Mouse (Mus musculus) neural tube, embryonic 12.5 days (tissue): ENCODE measurements around the gene Ltbp3. TPM values are rescaled to one million over a fixed set of nuclear protein-coding genes. Genes with fewer than 3 reads are reported as not detected.
A peak's percentile ranks its signal among the peaks of the same experiment; 100 is the strongest.
"Not testable (repeated sequence)": the region's sequence is repeated elsewhere in the genome, so short reads cannot be mapped to it uniquely, and the experiment has no call there.

Experiments used
- ATAC-seq: fragments of 200-750 bp; cut with Nextera tagmentation; 2 replicates; pipeline ENCODE4 v1.8.0; 2017; ENCODE audit warnings: low read depth, mild to moderate bottlenecking, moderate TSS enrichment, moderate library complexity; ENCODE audit not compliant: low FRiP score
- H3K27ac ChIP-seq: fragments of 300-500 bp; sonication (generic); 2 replicates; pipeline ENCODE4 v1.5.1; 2016
- H3K27me3 ChIP-seq: fragments of 300-500 bp; sonication (generic); replicated peaks from 2 replicates; pipeline ENCODE4 v1.6.1; 2016; ENCODE audit warnings: mild to moderate bottlenecking
- H3K36me3 ChIP-seq: fragments of 300-500 bp; sonication (generic); 2 replicates; pipeline ENCODE4 v1.6.1; 2016; ENCODE audit warnings: mild to moderate bottlenecking
- H3K4me1 ChIP-seq: fragments of 300-500 bp; sonication (generic); 2 replicates; pipeline ENCODE4 v1.6.1; 2016
- H3K4me2 ChIP-seq: fragments of 300-500 bp; sonication (generic); replicated peaks from 2 replicates; pipeline ENCODE4 v1.6.1; 2016; ENCODE audit warnings: mild to moderate bottlenecking
- H3K4me3 ChIP-seq: fragments of 300-500 bp; sonication (generic); 2 replicates; pipeline ENCODE4 v1.5.1; 2016
- H3K9ac ChIP-seq: fragments of 300-500 bp; sonication (generic); 2 replicates; pipeline ENCODE4 v1.6.1; 2016; ENCODE audit warnings: mild to moderate bottlenecking
- H3K9me3 ChIP-seq: fragments of 300-500 bp; sonication (generic); 2 replicates; pipeline ENCODE4 v1.6.1; 2016; ENCODE audit warnings: mild to moderate bottlenecking
- WGBS: fragments of 180-500 bp; shearing (Covaris S2); methylation state at CpG from one replicate; pipeline ENCODE4 v1.1.7; 2016; 5-methylcytosine and 5-hydroxymethylcytosine counted together
- polyA plus RNA-seq: library from polyadenylated mRNA; unstranded; fragments of >200 nt; fragmentation: Nextera tagmentation; extraction: Ambion mirVana; gene quantifications from 2 replicates; pipeline ENCODE4 v1.2.1, GENCODE M21; 2016

Ltbp3 gene
- polyA plus RNA-seq, 1 experiment from 2014 or later, result 10.6 TPM

DNA sequence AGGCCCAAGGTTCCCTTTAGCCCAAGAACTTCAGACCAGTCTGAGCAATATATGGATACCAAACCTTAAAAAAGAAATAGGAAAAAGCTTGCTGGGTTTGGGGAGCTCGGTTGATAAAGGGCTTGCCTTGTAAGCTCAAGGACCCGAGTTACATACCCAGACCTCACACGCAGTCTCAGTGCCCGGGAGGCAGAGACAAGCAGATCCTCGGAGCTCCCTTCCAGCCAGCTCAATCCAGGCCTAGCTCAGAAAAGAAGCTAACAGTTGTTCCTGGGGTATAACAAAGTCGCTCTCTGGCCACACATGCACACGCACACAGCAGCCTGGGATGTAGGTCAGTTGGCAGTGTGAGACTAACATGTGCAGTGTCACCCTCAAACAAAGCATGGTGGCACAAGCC is 47.2 kb downstream of the Ltbp3 start:
- H3K27ac ChIP-seq, result no peak overlapping the region
- no peaks in the 10 kb centered on the region for H3K36me3 ChIP-seq
- ATAC-seq, result no peak
- H3K4me3 ChIP-seq, result no peak overlapping the region
- no peak overlapping the region for H3K4me2 ChIP-seq
- H3K9ac ChIP-seq, result no peak overlapping the region
- whole genome bisulfite sequencing, result 88% methylated on average over 7 of the region's 7 CpGs
- no peaks in the 10 kb centered on the region for H3K4me1 ChIP-seq
- H3K27me3 ChIP-seq, result no peaks in the 10 kb centered on the region
- no peaks in the 10 kb centered on the region for H3K9me3 ChIP-seq

DNA sequence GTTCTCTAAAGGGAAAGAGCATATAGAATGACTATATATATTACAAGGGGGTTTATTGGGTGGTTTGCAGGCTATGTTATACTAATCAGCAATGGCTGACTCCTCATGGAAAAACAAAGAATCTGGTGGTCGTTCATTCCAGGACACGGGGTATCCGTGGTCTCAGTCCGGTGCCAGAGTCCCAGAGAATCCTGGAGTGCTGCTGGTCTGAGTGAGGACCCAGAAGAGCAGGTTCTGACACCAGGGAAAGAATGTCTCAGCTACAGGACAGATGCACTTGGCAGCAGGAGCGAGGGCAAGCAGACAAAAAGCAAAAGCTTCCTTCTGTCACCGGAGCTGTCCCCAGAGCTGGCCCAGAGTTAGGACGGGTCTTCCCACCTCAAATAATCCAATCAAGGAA is 47.9 kb downstream of the Ltbp3 start:
- Histone ChIP-seq H3K4me3 (no peak overlapping the region), H3K4me2 (no peak overlapping the region), H3K9ac (no peak overlapping the region), H3K36me3 (no peaks in the 10 kb centered on the region), H3K27me3 (no peaks in the 10 kb centered on the region), H3K4me1 (no peaks in the 10 kb centered on the region), H3K27ac (no peak overlapping the region), H3K9me3 (no peaks in the 10 kb centered on the region)
- WGBS, result 82% methylated on average over 7 of the region's 7 CpGs
- ATAC-seq, result no peak

DNA sequence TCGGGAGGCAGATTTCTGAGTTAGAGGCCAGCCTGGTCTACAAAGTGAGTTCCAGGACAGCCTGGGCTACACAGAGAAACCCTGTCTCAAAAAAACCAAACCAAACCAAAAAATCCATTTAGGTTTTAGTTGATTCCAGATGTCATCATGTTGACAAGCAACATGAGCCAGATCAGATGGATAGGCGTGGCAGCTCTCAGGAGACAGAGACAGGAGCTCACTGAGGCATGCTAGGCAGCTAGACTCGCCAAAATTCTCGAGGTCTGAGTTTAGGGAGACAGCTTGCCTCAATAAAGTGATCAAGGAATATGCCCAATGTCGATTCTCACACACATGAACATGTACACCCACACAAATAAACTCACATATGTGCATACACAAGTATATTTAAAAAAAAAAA is 48.4 kb downstream of the Ltbp3 start:
- 80% methylated on average over 5 of the region's 5 CpGs for WGBS
- no peak overlapping the region for H3K27ac ChIP-seq
- H3K9ac ChIP-seq, result no peak overlapping the region
- H3K4me2 ChIP-seq, result no peak overlapping the region
- H3K9me3 ChIP-seq, result no peaks in the 10 kb centered on the region
- H3K27me3 ChIP-seq, result no peaks in the 10 kb centered on the region
- no peaks in the 10 kb centered on the region for H3K4me1 ChIP-seq
- no peak overlapping the region for H3K4me3 ChIP-seq
- no peak for ATAC-seq
- no peaks in the 10 kb centered on the region for H3K36me3 ChIP-seq

DNA sequence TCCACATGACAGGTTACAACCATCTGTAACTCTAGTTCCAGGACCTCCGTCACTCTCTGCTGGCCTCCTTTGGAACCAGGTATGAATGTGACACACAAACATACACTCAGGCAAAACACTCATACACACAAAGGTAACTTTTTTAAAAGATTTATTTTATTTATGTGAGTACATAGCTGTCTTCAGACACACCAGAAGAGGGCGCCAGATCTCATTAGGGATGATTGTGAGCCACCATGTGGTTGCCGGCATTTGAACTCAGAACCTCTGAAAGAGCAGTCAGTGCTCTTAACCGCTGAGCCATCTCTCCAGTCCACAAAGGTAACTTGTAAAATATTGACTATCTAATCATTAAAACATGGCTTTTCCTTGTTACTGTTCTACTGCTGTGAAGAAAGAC is 50.6 kb downstream of the Ltbp3 start:
- WGBS, result 78% methylated on average over 4 of the region's 4 CpGs
- no peak for ATAC-seq
- Histone ChIP-seq H3K4me1 (peaks cover 14% of the 10 kb centered on the region), H3K27ac (no peak overlapping the region), H3K4me3 (no peak overlapping the region), H3K4me2 (no peak overlapping the region), H3K36me3 (peaks cover 17% of the 10 kb centered on the region), H3K9me3 (no peaks in the 10 kb centered on the region), H3K9ac (no peak overlapping the region), H3K27me3 (no peaks in the 10 kb centered on the region)

DNA sequence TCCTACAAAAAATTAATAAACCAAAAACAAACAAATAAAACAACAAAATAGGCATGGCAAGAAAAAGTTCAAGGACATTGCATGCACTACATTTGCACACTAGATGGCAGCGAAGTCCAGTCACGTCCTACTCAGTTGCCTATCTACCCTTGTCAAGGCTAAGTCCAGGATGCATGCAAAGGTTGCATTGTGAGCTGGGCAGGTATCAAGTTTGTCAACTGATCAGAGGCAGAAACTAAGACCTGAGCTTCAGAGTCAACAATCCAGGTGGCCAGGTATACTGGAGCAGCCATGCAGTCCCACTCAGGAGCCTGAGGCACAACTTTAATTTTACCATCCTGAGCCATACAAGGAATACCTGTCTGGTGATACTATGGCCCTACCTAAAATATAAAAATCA is 52.4 kb downstream of the Ltbp3 start:
- H3K9me3 ChIP-seq, result no peaks in the 10 kb centered on the region
- peaks cover 34% of the 10 kb centered on the region for H3K36me3 ChIP-seq
- WGBS, result 8% methylated on average over 2 of the region's 2 CpGs
- H3K27me3 ChIP-seq, result no peaks in the 10 kb centered on the region
- H3K4me3 ChIP-seq, result no peak overlapping the region
- no peak overlapping the region for H3K27ac ChIP-seq
- no peak overlapping the region for H3K4me2 ChIP-seq
- no peak overlapping the region for H3K9ac ChIP-seq
- no peak for ATAC-seq
- H3K4me1 ChIP-seq, result peaks cover 29% of the 10 kb centered on the region

DNA sequence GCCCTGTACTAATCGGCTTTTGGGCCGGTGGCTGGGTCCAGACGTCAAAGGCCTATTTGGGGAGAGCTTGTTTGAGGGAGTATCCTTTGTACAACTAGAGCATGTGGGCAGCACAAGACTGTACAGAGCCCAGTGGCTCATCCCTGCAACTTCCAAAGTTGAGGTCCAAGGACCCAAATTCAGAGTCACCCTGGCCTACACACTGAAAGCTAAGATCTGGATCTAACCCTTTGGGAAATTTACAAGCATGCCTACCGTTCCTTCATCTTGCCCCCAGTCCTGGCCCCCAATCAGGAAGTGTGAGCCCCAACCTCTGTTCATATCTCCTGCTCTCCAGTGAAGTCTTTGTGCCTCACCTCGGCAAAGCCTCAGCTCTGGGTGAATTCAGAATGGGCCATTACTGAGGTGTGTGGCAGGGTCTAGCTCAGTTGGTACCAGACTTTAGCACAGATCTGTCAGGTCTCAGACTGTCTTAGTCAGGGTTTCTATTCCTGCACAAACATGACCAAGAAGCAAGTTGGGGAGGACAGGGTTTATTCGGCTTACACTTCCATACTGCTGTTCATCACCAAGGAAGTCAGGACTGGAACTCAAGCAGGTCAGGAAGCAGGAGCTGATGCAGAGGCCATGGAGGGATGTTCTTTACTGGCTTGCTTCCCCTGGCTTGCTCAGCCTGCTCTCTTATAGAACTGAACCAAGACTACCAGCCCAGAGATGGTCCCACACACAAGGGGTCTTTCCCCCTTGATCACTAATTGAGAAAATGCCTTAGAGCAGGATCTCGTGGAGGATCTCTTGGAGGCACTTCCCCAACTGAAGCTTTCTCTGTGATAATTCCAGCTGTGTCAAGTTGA is 53.4 kb downstream of the Ltbp3 start:
- 41% methylated on average over 7 of the region's 7 CpGs for WGBS
- Histone ChIP-seq H3K27ac (peak overlapping the region; percentile 38; the same call in 1 of the 2 replicates), H3K36me3 (peaks cover 41% of the 10 kb centered on the region), H3K4me2 (peak overlapping the region; percentile 97), H3K4me1 (peaks cover 29% of the 10 kb centered on the region)
- H3K27me3 ChIP-seq, H3K9me3 ChIP-seq, H3K4me3 ChIP-seq, H3K9ac ChIP-seq: not testable (repeated sequence)
- ATAC-seq, result peak; percentile 45; the same call in 1 of the 2 replicates

DNA sequence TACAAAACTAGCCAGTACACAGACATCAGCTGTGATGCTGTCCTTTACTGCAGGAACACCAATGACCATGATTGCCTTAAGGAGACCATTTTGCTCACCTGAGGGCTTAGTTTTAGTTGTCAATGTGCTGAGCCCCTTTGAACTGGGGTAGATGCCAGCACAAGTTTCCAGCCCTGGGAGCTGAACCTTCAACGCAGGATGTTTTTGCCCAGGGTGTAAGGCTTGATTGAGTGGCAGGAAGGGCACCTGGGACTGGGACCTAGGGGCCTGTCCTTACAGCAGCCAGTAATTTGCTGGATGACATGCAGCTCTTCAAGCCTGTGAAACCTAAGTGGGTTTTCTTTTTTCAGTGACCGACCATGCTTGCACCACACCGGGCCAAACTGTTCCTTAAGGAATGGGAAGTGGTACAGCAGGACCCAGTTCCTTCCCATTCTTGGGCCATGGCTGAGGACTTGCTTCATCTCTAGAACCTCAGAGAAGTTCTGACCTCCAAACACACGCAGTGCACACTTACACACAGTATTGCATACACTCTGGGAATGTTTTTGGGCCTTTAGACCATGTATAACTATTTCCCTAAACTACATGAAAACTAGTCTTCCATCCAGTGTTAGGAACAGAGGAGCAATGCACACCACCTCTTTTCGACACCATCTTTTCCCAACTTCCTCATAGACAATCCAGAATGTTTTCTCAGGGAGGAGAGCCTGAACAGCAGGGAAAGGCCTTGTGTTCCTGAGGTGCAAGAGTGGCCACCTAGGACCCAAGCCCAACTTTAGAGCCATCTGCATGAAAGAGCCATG is 54.3 kb downstream of the Ltbp3 start:
- Histone ChIP-seq H3K4me3 (0 out of 2 replicates have a peak overlapping the region, but pooled peaks have one; percentile 4), H3K4me1 (peaks cover 29% of the 10 kb centered on the region), H3K9ac (0 out of 2 replicates have a peak overlapping the region, but pooled peaks have one; percentile 21), H3K27me3 (no peaks in the 10 kb centered on the region), H3K9me3 (no peaks in the 10 kb centered on the region), H3K27ac (0 out of 2 replicates have a peak overlapping the region, but pooled peaks have one; percentile 10), H3K36me3 (peaks cover 41% of the 10 kb centered on the region), H3K4me2 (peak overlapping the region; percentile 97)
- peak; percentile 31; the same call in 1 of the 2 replicates for ATAC-seq
- 43% methylated on average over 5 of the region's 5 CpGs for WGBS

DNA sequence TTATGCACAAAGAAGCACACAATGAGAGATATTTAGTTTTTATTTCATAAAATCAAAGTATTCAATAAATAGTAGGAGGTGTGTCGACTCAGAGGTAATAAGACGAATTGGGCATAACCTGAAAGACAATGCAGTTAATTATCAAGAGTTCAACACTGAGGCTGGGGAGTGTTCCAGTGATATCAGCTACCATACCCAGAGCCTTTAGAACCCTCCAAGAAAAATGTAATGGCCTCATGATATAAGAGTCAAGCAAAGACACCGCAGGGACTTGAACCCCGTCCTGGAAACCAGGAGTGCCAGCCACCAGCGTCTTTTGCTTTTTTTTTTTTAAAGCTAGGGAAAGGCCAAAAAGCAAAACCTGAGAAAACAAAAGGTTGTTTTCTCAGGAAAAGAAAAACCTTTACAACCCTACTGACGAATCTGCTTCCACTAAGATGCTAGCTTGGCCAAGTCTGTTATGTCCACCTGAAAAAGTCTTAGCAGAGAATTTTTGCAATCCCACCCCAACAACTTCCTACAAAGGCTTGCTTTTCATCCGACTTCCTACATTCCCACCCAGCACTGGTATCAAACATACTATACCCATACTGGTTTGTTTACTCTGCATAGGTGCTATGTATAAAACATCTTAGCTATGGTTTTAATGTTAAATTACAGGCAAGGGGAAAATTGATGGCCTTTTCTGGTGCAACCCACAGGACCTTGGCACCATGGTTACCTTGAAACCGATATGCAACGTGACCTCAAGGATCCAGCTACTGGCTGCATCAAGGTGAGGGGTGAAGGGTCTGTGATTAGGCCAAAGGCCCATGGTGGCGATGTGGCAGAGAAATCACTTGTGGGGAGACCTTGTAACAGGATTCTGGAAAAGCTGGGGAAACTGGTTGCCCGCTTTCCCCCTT is 55.2 kb downstream of the Ltbp3 start:
- no peaks in the 10 kb centered on the region for H3K27me3 ChIP-seq
- H3K27ac ChIP-seq, result no peak overlapping the region
- H3K4me1 ChIP-seq, result peaks cover 29% of the 10 kb centered on the region
- 75% methylated on average over 11 of the region's 11 CpGs for WGBS
- H3K4me3 ChIP-seq, result peak overlapping the region; percentile 92
- ATAC-seq, result no peak
- H3K9me3 ChIP-seq, result no peaks in the 10 kb centered on the region
- peak overlapping the region; percentile 68 for H3K9ac ChIP-seq
- peaks cover 41% of the 10 kb centered on the region for H3K36me3 ChIP-seq
- peak overlapping the region; percentile 97 for H3K4me2 ChIP-seq

DNA sequence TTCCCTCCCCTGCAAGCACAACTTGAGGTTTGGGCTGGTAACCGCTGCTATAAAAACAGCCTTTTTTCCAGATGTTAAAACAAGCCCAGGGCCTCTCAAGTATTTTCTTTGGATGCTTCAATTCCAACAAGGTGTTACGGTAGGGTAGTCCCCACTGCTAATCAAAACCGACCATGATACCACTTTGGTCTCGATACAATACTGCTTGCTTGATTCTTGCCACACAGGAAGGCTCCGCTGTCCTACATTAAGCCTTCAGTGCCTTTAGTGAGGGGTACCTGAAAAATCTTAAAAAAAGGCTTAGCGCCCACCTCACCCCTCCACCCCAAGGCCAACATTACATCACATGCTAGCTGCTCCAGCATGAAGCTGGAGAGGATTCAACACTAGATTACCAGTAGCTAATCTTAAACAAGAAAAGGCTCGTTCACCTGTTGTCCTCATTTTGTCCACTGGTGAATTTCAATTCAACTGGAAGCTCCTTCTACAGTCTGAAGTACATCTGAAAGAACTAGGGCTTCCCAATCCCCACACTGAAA is 55.9 kb downstream of the Ltbp3 start:
- H3K27ac ChIP-seq, result no peak overlapping the region; the same call in 1 of the 2 replicates
- H3K4me1 ChIP-seq, result peaks cover 29% of the 10 kb centered on the region
- H3K9me3 ChIP-seq, result no peaks in the 10 kb centered on the region
- peak overlapping the region; percentile 92 for H3K4me3 ChIP-seq
- H3K27me3 ChIP-seq, result no peaks in the 10 kb centered on the region
- 83% methylated on average over 7 of the region's 7 CpGs for WGBS
- H3K36me3 ChIP-seq, result peaks cover 41% of the 10 kb centered on the region
- H3K9ac ChIP-seq, result peak overlapping the region; percentile 68
- H3K4me2 ChIP-seq, result peak overlapping the region; percentile 97
- no peak for ATAC-seq

DNA sequence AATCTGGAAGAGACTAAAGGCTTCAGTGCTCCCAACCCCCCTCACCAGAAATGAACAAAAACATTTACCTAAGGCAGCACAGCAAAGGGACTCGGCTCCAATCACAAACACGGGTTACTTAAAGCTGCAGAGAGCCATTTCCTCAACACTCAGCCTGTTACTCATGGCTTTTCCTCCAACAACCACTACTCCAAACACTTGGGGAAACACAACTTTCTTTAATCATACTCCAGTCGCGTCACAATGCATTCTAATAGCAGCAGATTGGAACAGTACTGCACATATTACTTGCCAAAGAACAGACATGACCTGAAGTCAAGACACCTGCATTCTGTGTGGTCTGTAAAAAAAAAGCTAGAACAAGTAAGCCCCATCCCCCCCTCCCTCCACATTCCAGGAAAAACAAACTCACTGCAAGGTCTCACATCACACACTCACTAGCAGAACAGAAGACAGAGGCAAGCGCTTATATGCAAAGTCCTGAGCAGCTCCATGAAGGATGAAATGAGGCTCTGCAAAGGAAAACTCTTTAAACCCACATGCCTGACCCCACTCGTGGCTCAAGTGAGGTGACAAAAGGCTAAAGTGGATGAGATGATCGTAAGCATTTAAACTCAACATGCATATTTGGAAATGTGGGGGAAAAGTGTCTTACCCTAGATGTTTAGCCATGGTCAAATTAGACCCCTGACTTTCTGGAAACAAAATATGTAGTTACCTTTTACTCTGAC is 56.8 kb downstream of the Ltbp3 start:
- Histone ChIP-seq H3K4me1 (peaks cover 29% of the 10 kb centered on the region), H3K27ac (no peak overlapping the region), H3K36me3 (peaks cover 41% of the 10 kb centered on the region), H3K9me3 (no peaks in the 10 kb centered on the region), H3K27me3 (no peaks in the 10 kb centered on the region), H3K9ac (peak overlapping the region; percentile 68), H3K4me2 (peak overlapping the region; percentile 97), H3K4me3 (peak overlapping the region; percentile 92)
- no peak for ATAC-seq
- 49% methylated on average over 7 of the region's 7 CpGs for WGBS
